Mouse (Mus musculus) embryonic fibroblast, embryonic 13.5 days (primary cell): Measurements from ENCODE around the gene Prkag1.

Source experiments
- CTCF ChIP-seq: IDR thresholded peaks from 2 replicates; pipeline ENCODE4 v1.5.1; 2011; ENCODE audit warnings: mild to moderate bottlenecking, control low read depth, low read length, moderate library complexity, borderline replicate concordance; ENCODE audit not compliant: insufficient read depth
- POLR2A ChIP-seq: IDR thresholded peaks from 2 replicates; pipeline ENCODE4 v1.6.1; 2011; ENCODE audit warnings: low read depth, mild to moderate bottlenecking, control low read depth, low read length, moderate library complexity

DNA sequence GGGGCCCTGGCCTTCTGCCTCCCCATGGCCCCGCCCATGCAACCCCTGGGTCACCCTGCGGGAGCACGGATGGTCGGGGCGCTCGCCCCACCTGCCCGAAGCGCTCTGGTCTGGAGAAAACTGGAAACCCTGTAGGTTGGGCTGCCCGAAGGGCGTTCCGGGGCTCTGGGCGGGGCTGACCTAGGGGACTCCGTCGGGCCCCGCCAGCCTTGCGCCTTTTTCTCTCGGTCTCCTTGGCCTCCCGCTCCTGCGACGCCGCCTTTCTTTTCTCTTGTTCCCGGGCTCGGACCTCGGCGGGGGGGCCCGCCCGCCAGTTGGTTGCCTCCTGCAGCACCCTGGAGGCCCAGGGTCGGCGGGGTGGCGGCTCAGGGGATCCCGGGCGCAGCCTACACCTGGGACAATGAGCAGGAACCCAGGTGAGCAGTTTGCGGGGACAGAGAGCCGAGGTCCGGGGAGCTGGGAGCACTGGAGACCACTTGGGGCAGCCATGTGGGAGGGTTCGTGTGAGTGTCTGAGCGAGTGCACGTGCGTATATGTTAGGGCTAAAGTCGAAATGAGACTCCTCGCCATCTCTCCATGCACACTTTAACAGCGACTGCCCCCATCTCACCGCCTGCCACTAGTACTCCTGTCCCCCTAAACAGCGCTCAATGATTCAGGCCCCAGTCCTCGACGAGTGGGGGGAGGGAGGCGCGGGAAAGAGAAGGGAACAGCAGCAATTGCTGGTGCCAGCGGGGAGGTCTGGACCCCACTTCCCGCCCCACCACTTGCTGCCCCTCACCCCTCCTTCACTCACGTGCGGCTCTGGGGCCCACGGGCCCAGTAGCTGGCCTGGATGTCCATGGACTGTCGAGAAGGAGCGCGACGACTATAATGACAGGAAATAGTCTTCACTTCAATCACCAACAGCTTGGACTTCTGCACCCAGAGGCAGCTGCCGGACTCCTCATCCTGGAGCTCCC is 24.2 kb downstream of the Prkag1 start:
- TF ChIP-seq CTCF (no peak), POLR2A (no peak)
